Mouse (Mus musculus) left cerebral cortex, postnatal 14 days (tissue): Measurements from ENCODE around the gene Vps8. TPM values are rescaled to one million over a fixed set of nuclear protein-coding genes. Genes with fewer than 3 reads are reported as not detected.

Experiments used
- DNase-seq, 2 experiments: peaks; one replicate each; pipeline ENCODE4 v3.0.0; 2021 to 2022; ENCODE audit warnings: low spot score in 2 of 2, mixed read lengths in 1 of 2
- intact Hi-C: fragments of 180-260 bp; cut with DNase I; formaldehyde crosslinking; loops from one replicate; pipeline ENCODE4 v1.15.1; 2025
- total RNA-seq, 2 experiments: library from RNA; stranded (reverse); gene quantifications; 2 replicates each; pipeline ENCODE4 v1.2.3; 2021

Gene Vps8
- total RNA-seq, 2 experiments from 2014 or later, result 52.3 to 53.1 TPM

DNA sequence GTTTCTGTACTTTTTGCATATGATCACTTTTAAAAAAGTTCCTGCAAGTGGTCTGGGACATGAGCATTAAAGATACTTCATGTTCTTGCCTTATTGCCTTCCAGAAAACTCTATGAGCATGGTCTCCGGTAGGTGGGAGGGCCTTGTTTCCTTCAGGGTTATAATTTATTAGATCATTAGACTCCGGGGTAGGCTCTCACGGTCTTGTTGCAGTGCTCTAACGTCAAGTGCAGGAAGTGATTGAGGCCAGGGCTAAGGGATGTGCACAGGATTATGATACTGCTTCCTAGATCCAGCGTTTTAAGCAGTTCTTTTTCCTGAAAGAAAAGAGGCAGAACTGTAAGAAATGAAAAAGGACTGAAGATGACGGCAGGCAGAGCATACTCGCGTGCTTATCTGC is 27.0 kb downstream of the Vps8 start:
- intact Hi-C loops, result no loop called here

DNA sequence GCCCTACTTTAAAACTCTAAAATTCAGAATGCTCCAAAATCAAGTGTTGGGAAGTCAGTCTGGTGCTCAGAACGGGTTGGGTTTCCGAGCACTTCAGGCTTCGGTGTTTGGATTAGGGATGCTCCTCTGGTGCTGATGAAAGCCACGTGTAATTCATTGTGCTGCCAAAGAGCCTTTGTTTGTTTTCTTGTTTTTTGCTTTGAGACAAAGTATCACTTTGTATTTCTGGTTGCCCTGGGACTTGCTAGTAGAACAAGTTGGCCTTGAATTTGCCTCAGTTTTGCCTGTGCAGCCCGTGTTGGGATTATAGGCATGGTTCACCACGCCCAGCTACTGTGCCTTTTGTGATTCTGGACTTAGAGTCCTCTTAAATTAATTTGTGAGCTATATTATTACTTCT is 29.7 kb downstream of the Vps8 start:
- intact Hi-C loops, result no loop called here
- DNase-seq, result no peak

More for the DNA sequence above, 27.0 kb downstream of the Vps8 start:
- no peak for DNase-seq

DNA sequence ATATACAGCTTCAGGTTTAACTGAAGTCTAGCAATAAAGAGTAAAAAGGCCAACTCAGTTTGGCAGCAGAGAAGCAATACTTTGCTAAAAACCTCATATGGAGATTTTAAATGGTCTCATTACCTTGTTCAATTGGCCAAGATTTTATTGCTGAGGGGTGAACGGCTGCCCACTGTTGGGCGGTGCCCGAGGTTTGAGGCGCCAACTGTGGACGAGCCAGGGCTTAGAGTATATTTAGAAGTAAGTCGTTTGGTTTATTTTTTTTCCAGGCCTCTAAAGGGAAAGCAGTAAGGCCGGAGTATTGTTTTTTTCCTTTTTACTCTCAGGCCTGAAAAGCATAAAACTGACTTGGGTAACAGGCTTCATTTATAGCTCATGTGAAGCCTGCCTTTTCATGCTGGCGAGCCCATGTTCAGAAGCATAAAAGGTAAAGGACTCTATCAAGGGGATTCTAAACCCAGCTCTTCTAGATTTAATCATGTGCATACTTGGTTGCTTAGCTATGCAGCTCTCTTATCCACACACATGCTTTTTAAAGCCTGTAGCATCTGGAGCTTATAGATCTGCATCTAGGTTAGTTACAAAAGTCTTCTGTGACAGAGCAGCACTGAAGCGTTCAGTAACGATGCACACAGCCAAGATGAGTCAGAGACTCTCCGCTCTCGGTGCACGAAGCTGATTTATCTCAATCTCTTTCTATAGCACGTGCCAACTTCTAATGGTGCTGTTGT is 34.9 kb downstream of the Vps8 start:
- intact Hi-C loops, result no loop called here
- DNase-seq, result peak; percentile 59 to 87

DNA sequence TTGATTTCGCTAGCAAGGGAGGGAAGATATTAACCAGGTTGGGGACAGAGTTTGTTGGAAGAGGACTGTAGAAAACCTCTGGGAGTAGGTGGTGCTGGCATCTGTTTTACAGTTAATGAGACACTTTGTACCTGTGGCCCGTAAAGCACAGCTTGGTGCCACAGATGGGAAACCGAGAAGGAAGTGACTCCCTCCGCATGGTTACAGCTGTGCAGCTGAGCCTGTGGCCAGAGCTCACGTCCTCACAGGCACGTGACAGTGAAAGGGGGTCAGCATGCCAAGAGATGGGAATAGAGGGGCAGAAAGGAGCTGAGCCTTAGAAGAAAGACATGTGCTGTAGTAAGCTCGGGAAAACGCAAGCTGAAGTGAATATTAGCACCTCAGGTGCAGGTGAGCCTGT is 43.0 kb downstream of the Vps8 start:
- intact Hi-C loops, result no loop called here
- DNase-seq, result no peak

DNA sequence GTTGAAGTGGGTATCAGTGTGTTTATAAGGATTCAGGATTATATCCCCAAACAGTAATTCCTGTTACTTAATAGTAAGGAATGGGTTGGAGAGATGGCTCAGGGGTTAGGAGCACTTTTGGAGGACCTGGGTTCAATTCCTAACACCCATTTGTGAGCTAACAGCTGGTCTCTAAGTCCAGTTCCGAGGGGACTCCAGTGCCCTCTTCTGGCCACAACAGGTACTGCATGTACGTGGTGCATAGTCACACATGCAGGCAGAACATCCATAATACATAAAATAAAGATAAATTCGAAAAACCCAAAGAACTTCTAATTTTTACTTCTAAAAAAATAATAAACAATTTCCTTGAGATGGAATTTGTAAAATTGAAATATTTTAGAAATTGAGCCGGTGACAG is 47.5 kb downstream of the Vps8 start:
- DNase-seq, result no peak
- intact Hi-C loops, result no loop called here

DNA sequence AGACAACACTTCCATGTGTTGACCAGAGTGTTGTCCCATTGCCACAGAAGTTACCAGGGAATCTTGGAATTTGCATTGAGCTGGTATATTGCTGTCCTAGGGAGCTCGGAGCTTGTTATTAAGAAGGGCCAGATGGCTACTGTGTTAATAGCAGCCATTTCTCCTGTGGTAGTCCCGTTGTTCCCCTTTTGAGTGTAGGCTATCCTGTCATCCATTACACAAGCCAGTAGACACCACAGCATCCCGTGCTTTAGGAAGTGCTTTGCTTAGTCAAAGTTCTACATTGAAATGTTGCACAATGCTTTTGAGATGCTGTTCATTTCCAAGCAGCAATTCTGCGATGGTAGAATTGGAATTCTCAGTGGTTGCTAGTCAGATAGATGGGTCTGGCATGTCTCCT is 54.2 kb downstream of the Vps8 start:
- intact Hi-C loops, result no loop called here
- DNase-seq, result no peak

DNA sequence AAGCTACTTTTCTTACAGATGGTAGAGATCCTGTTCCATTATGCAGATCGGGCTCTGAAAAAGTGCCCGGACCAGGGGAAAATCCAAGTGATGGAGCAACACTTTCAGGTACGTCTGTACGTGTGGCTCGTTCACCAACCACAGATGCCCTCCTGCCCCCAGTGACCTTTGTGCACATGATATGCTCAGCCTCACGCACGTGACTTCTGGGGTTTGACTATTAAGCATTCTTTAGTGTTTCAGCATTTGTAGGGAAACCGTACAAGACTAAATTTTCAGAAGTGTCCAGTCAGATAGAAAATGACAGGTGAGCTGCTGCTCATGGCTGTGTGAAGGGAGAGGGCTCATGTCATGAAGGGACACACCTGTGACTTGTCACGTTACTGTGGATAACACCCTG is 55.5 kb downstream of the Vps8 start:
- no peak for DNase-seq
- intact Hi-C loops, result no loop called here

DNA sequence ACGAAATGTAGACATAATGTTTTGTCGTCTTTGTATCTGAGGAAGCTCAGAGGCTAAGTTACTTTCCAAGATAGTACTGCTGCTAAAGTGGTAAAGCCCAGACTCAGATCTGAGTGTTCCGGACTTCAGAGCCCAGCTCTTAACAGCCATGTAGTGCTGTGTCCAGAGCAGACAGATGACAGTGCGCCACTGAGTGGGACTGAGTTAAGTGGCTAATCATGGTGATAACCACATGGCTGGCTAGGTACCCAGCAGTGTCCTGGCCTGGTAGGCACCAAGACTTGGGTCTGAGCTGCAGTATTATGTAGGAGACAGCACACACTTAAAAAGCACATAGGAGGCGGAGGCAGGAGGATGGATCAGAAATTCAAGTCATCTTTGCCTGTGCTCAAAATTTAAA is 60.9 kb downstream of the Vps8 start:
- intact Hi-C loops, result no loop called here
- DNase-seq, result no peak

DNA sequence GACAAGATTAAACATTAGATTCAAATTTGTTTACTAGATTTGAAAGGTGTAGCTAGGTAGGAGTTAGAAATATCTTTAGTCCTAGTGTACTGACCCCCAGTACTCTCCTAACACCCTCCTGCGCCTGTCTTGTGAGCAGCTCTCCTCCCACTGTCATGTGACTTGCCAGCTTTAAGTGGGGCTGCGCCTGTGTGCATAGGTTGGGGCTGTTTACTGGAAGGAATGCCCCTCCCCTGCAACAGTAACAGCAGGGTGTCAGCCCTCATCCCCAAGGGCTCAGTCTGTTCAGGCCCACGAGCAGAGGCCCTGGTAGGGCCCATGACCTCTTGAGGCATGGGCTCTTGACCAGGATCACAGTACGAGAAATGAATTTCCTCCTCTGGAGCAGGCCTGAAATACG is 62.8 kb downstream of the Vps8 start:
- no peak for DNase-seq
- intact Hi-C loops, result loop anchor here (5.0 kb wide), 2 partner anchors 242 to 282 kb away; no protein-coding TSS in a partner anchor

DNA sequence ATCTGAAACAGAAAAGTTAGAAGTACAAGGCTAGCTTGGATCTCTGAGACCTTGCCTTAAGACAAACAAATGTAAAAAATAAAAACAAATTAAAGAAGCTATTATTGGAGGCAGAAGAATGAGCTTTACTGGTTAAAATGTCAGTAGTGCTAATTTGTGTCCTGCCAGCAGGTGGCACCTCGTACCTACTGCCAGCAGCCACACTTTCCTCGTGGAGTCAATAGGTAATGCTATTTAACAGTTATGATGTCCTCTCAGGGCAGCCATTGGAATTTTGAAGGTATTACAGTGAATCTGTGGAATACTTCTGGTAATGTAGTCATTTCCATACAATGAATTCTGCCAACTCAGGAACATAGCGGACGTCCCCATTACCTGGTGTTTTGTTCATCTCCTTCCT is 65.5 kb downstream of the Vps8 start:
- DNase-seq, result peak; percentile 71 to 78
- intact Hi-C loops, result loop anchor here (5.0 kb wide), 2 partner anchors 239 to 279 kb away; no protein-coding TSS in a partner anchor

DNA sequence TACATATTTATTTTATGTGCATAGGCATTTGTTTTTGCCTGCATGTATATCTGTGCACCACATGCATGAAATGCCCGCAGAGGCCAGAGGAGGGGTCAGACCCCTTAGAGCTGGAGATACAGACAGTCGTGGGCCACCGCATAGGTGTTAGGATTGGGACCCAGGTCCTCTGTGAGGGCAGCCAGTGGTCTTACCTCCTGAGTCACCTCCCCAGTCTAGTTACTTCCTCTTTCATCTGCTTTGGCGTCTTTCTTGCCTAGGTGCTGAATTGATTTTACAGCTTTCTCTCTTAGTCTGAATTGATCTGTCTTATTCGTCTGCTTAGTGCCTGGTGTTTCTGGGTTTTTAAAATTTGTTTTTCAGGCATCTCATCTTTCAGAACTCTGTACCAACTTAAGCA is 69.4 kb downstream of the Vps8 start:
- intact Hi-C loops, result no loop called here

DNA sequence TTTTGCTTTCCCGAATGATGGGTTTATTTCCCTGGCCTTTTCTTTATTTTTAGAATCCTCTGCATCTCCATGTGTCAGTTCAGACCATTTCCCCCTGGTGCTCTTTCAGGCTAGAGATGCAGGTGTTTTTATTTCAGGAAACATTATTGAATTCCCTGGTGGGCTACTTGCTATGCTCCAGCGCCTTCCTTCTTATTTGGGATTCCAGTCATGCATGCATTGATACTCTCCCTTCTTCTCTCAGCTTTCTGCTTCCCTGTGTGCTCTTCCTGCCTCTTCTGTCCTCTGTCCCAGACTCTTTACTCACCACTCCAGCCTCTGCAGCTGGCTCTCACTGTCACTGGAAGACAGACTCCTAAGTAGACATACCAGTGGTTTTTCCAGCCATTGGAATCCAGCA is 70.0 kb downstream of the Vps8 start:
- intact Hi-C loops, result no loop called here
- no peak for DNase-seq

More for the DNA sequence above, 69.4 kb downstream of the Vps8 start:
- DNase-seq, result no peak

DNA sequence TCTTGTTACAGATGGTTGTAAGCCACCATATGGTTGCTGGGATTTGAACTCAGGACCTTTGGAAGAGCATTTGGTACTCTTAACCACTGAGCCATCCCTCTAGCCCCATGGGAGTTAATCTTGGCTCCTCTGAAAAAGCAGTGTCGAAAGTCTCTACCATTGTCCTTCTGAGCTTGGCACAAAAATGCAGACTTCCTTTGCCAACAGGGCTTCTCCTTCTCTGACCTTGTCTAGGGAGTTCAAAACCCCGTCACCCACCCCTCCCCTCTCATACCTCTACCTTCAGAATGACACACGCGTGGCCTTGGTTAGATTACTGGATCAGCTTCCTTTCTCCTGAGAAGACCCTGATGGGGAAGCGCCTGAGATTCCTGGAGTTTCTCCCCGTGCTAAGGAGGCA is 71.8 kb downstream of the Vps8 start:
- DNase-seq, result no peak
- intact Hi-C loops, result no loop called here

DNA sequence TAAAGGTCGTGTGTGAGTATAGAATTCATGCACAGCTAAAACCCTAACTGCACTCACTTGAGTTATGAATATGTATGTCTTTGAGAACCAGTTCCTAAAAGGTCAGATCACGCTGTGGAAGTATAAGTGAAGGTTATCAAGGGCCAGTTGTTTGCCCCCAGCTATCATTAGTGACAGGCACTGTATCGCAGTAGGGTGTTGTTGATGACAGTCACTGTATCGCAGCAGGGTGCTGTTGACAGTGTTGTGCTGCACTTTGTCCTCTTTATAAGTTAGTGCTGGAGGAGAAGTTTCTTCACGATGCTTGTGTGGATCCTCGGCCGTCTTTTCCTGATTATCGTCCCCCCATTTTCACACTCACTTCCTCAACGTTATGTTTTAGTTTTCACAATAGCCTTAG is 73.9 kb downstream of the Vps8 start:
- DNase-seq, result no peak
- intact Hi-C loops, result no loop called here

DNA sequence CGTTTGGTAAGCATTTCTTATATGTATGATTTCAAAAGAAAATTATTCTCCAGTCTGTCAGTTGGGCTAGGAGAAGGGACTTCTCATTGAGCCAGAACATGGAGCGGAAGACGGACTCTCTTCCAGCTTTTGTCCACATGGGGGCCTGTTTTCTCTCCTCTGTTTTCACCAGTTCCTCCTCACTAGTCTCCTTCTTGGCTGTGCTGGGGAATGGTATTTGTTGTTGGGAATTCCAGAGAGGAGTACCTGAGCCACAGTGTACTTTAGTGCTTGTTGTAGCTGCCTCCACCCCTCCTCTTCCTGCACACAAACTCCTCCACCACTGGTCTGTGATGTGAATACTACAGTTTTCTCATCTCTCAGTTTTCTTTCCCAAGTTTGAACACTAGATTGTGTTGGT is 74.7 kb downstream of the Vps8 start:
- DNase-seq, result no peak
- intact Hi-C loops, result no loop called here

DNA sequence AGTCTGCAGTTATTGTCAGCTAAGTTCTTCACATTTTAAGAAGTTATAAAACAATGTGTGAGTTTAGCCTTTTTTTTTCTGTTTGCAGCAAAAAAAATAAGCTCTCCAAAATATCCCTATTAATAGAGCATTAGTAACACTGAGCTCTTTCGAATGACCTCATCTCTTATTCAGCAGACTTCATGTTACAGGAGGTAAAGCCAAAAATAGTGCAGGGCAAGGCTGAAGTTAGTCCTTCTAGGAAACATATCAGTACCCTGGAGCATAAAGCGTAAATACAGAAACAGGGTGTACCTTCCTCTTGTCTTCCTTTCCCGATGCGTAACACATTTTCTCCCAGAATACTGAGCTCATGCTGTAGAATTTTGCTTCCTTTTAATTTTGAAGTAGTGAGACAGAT is 76.1 kb downstream of the Vps8 start:
- no peak for DNase-seq
- intact Hi-C loops, result no loop called here

DNA sequence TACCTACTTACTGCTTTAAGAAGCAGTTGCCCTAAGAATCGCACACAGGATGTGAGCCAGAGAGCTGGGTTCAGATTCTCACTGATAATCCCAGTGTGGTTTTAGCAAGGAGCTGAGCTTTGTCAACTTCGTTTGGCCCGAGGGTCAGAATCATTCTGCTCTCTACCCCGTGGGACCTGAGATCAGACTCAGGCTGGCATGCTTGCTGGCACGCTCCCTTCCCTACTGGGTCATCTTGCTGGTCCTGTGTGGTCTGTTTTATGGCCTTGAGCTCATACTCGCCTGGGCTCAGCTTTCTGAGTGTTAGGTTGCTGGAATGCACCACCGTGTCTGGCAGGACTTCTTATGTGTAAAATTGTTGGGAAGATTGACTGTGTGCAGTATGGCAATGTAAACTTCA is 76.7 kb downstream of the Vps8 start:
- no peak for DNase-seq
- intact Hi-C loops, result no loop called here

DNA sequence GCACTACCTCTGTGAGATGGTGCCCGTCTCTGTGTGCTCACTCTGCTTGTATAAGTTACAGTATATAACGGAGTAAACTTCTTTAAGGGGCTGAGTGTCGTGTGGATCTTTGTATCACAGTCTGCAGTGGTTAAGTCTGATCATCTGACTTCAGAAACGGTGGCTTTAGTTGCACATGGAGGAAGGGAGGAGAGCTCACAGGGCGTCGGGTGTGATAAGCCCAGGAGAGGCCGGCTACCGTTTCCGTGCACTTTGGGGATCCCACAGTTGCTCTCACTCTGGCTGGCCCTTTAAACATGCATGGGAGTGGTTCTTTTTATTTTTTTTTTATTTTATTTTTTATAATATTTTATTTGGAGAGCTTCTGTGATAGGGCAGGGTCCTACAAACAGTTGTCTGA is 95.9 kb downstream of the Vps8 start:
- intact Hi-C loops, result no loop called here

DNA sequence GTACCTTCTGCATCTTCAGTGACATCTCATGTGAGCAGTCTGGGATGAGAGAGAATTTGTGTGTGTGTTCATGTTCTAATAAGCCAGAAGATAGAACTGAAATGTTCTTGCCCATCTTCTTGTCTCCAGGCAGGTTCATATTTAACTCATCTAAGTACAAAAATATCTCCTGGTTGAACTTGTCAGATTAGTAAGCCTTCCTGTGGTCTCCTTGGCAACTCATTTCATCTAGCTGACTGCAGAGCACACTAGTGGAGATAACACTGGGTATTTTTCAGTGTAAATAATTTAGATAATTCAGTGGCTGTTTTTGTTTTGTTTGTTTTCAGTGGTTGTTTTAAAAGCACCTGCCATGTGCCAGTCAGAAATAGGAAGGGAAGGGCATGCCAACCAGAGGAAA is 96.9 kb downstream of the Vps8 start:
- intact Hi-C loops, result no loop called here

More for the DNA sequence above, 95.9 kb downstream of the Vps8 start:
- no peak for DNase-seq

DNA sequence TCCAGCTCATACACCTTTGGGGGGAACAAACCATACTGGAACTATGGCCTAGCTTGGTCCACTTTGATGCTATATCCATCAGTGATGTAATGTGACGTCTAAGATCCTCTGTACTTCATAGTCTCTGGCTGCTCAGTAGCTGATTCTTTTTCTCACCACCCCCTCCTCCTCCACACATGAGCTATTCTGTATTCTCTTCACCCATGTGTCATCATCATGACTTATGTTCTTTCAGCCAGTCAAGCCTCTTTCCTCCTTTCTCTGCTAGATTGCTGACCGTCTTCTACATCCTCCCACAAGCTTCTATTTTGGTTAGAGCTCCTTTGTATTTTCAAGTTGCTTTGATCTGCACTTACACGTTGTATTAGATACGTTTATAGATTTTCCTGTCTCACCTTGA is 100.8 kb downstream of the Vps8 start:
- intact Hi-C loops, result no loop called here
- peak in 1 of 2 experiments; percentile 59 for DNase-seq

More for the DNA sequence above, 96.9 kb downstream of the Vps8 start:
- peak in 1 of 2 experiments; percentile 30 for DNase-seq

DNA sequence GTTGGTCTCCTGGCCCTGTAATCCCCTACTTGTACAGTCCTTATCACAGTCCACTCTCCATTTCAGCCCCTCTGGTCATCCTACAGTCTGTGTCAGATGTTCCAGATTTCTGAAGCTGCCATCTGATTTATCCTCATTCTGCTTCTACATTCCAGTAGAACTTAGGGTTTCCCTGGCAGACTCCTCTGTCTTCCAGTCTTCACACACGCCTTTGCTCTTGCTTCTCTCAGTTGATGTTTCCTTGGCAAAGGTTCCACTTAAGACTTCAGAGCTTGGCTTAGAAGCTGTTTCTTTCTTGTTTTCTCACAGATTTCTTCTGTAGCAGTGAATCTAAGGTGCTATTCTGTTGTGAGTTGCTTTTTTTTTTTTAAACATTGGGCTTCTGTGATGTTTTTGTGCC is 102.5 kb downstream of the Vps8 start:
- DNase-seq, result peak in 1 of 2 experiments; percentile 72
- intact Hi-C loops, result no loop called here
